Mouse (Mus musculus): ENCODE measurements around the gene Fgd1.

DNA sequence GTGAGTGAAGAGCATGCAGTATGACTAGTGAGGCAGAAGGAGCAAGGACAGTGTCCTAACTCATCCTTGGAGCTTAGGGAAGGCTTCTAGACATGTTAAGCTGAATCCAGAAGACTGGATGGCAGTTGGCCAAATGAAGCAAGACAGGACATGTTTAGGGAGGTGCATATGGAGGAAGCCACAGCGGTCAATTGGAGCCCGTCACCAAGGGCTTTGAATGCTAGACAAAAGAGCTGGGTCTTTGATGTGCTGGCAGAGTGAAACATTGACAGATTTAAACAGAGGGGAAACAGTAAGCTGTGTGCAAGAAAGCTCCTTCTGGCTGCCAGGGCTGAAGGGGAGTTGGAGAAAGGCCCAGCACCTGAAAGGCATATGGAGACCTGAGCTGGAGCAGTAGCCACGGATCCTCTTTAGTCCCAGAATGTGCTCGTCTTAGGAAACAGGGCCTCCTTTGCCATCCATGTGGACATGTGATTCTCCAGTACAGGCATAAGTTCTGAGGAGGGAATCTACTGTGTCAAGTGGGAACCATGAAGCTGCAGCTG lies 31.1 kb downstream of the Fgd1 start:
- TF ChIP-seq CTCF (conservative IDR thresholded peaks at IDR 0.05; ENCODE audit: low read length): no peak
- TF ChIP-seq NANOG (IDR thresholded peaks at IDR 0.05; ENCODE audit: borderline replicate concordance, low read length): no peak
